ENCODE assay signal across 8 mouse cellular contexts in genomic region chr7:17056601-17057523, GRCm38 (mm10). TPM values are rescaled to one million over a fixed set of nuclear protein-coding genes. Genes with fewer than 3 reads are reported as not detected.
DNase-seq lines count a peak whose midpoint lies in the region; ATAC-seq and TF ChIP-seq lines count a peak whose summit lies in the region.

No protein-coding gene starts in this region.

- TF ChIP-seq EP300 in heart, adult 2 months (IDR thresholded peaks at IDR 0.05; ENCODE audit: insufficient read depth, low read depth, low read length): no peak

- peak overlapping the region; percentile 59 for H3K4me3 ChIP-seq in left cerebral cortex, adult 2 months
- H3K4me3 ChIP-seq in heart, adult 2 months: peak overlapping the region; percentile 64
- H3K4me3 ChIP-seq in kidney, embryonic 16.5 days (ENCODE audit: low read length): peak overlapping the region; percentile 63
- H3K4me3 ChIP-seq in lung, embryonic 16.5 days (ENCODE audit: low read length): peak overlapping the region; percentile 61
- peak overlapping the region; percentile 58 for H3K4me3 ChIP-seq in stomach, embryonic 15.5 days (replicated peaks)

- WGBS in heart, adult 2 months: 45% methylated on average over 14 of the region's 14 CpGs
- WGBS in kidney, embryonic 16.5 days: 29% methylated on average over 14 of the region's 14 CpGs
- 13% methylated on average over 14 of the region's 14 CpGs for WGBS in lung, embryonic 16.5 days
- WGBS in stomach, embryonic 15.5 days: 15% methylated on average over 14 of the region's 14 CpGs

- no peaks in the 10 kb centered on the region; the same call in 1 of the 2 replicates for H3K36me3 ChIP-seq in heart, adult 2 months (ENCODE audit: control insufficient read depth, insufficient read depth, low read length)
- H3K36me3 ChIP-seq in kidney, embryonic 16.5 days (ENCODE audit: insufficient read depth, low read length): peaks cover 16% of the 10 kb centered on the region
- peaks cover 27% of the 10 kb centered on the region for H3K36me3 ChIP-seq in lung, embryonic 16.5 days (ENCODE audit: control insufficient read depth, insufficient read depth, low read length)
- H3K36me3 ChIP-seq in stomach, embryonic 15.5 days: peaks cover 19% of the 10 kb centered on the region

- TF ChIP-seq POLR2A in heart, adult 2 months (IDR thresholded peaks at IDR 0.05; ENCODE audit: insufficient read depth, low read depth, low read length): no peak

- H3K27ac ChIP-seq in left cerebral cortex, adult 2 months: peak overlapping the region; percentile 94
- H3K27ac ChIP-seq in heart, adult 2 months: peak overlapping the region; percentile 86
- peak overlapping the region; percentile 97 for H3K27ac ChIP-seq in kidney, embryonic 16.5 days (ENCODE audit: low read length)
- H3K27ac ChIP-seq in lung, embryonic 16.5 days (ENCODE audit: low read length): peak overlapping the region; percentile 99
- H3K27ac ChIP-seq in stomach, embryonic 15.5 days: peak overlapping the region; percentile 99

- intact Hi-C loops in left cerebral cortex, adult 2 months (cut with DNase I): loop anchor here (2.0 kb wide), 1 partner anchor 30 kb away; the partner anchor contains the start of gene Ppp5c
- intact Hi-C loops in heart, adult 2 months (cut with DNase I): loop anchor here (2.0 to 10.0 kb wide), 2 partner anchors 30 to 652 kb away; partner anchors contain the start of genes Ppp5c and Zc3h4

- H3K9ac ChIP-seq in heart, adult 2 months (ENCODE audit: low read depth, low read length): peak overlapping the region; percentile 53
- H3K9ac ChIP-seq in kidney, embryonic 16.5 days (replicated peaks; ENCODE audit: low read length): peak overlapping the region; percentile 77
- peak overlapping the region; percentile 76 for H3K9ac ChIP-seq in lung, embryonic 16.5 days (ENCODE audit: low read length)
- peak overlapping the region; percentile 56; the same call in 1 of the 2 replicates for H3K9ac ChIP-seq in stomach, embryonic 15.5 days

- peak; percentile 18; the same call in 1 of the 2 replicates for ATAC-seq in kidney, embryonic 16.5 days (ENCODE audit: low FRiP score, low TSS enrichment)
- peak; percentile 11 for ATAC-seq in lung, embryonic 16.5 days (ENCODE audit: low read depth)
- ATAC-seq in stomach, embryonic 15.5 days (ENCODE audit: insufficient read depth, low FRiP score, low read depth): peak; percentile 8; the same call in 1 of the 2 replicates

- H3K9me3 ChIP-seq in kidney, embryonic 16.5 days (ENCODE audit: low read length): peaks cover 3% of the 10 kb centered on the region; the same call in 1 of the 2 replicates
- H3K9me3 ChIP-seq in lung, embryonic 16.5 days (ENCODE audit: control insufficient read depth, low read length): no peaks in the 10 kb centered on the region
- H3K9me3 ChIP-seq in stomach, embryonic 15.5 days: no peaks in the 10 kb centered on the region

- H3K4me1 ChIP-seq in heart, adult 2 months (ENCODE audit: control insufficient read depth, insufficient read depth, low read length): peaks cover 22% of the 10 kb centered on the region
- peaks cover 54% of the 10 kb centered on the region for H3K4me1 ChIP-seq in kidney, embryonic 16.5 days (ENCODE audit: insufficient read depth, low read length)
- H3K4me1 ChIP-seq in lung, embryonic 16.5 days (replicated peaks; ENCODE audit: control insufficient read depth, insufficient read depth, low read length): peaks cover 35% of the 10 kb centered on the region
- peaks cover 35% of the 10 kb centered on the region for H3K4me1 ChIP-seq in stomach, embryonic 15.5 days

- TF ChIP-seq CTCF in left cerebral cortex, adult 2 months (IDR thresholded peaks at IDR 0.05): no peak
- TF ChIP-seq CTCF in heart, adult 2 months (IDR thresholded peaks at IDR 0.05): no peak

- DNase-seq in left cerebral cortex, adult 2 months (ENCODE audit: extremely low spot score in 1 of 2, low spot score in 2 of 2): peak; percentile 41 to 45
- DNase-seq in left cerebral cortex, adult 9 months (ENCODE audit: low spot score in 2 of 2): no peak
- peak; percentile 67 for DNase-seq in c-Kit-negative CD71-positive TER-119-positive erythroid progenitor cells, embryonic 14.5 days (ENCODE audit: low read depth, low spot score)
- DNase-seq in heart, adult 2 months: peak in 1 of 2 experiments; percentile 1
- no peak for DNase-seq in B cell, adult 2 months

- H3K27me3 ChIP-seq in heart, adult 2 months (ENCODE audit: control insufficient read depth, insufficient read depth, low read length): no peaks in the 10 kb centered on the region
- H3K27me3 ChIP-seq in kidney, embryonic 16.5 days (ENCODE audit: insufficient read depth, low read length): no peaks in the 10 kb centered on the region
- no peaks in the 10 kb centered on the region for H3K27me3 ChIP-seq in lung, embryonic 16.5 days (ENCODE audit: control insufficient read depth, insufficient read depth, low read depth, low read length)
- no peaks in the 10 kb centered on the region for H3K27me3 ChIP-seq in stomach, embryonic 15.5 days (replicated peaks)

- no peaks in the 10 kb centered on the region for H3K79me2 ChIP-seq in heart, adult 2 months (replicated peaks; ENCODE audit: control insufficient read depth, insufficient read depth, low read length)

- H3K4me2 ChIP-seq in kidney, embryonic 16.5 days (replicated peaks; ENCODE audit: low read depth, low read length): peak overlapping the region; percentile 89
- peak overlapping the region; percentile 75 for H3K4me2 ChIP-seq in lung, embryonic 16.5 days (ENCODE audit: low read depth, low read length)
- peak overlapping the region; percentile 92 for H3K4me2 ChIP-seq in stomach, embryonic 15.5 days

RNA-seq across cellular contexts. Expression of gene Hif3a, which starts 5.4 kb away (rescaled TPM):
- total RNA-seq in left cerebral cortex, adult 2 months (2021): 10 to 100 TPM; 12.1 to 12.8 TPM
- 1 to 10 TPM; 1.9 to 3.0 TPM for total RNA-seq in heart, adult 2 months (2021)
- polyA plus RNA-seq in heart, adult 2 months (2012; rRNA removed): 1.6 and 2.5 TPM in 2 replicates
- polyA plus RNA-seq in kidney, embryonic 16.5 days (2015; fragmentation: Nextera tagmentation; extraction: Ambion mirVana): 25.2 and 26.1 TPM in 2 replicates
- polyA plus RNA-seq in lung, embryonic 16.5 days (2015; fragmentation: Nextera tagmentation; extraction: Ambion mirVana): 56.0 and 57.0 TPM in 2 replicates
- 47.3 and 54.9 TPM in 2 replicates for polyA plus RNA-seq in stomach, embryonic 15.5 days (2015; fragmentation: Nextera tagmentation; extraction: Ambion mirVana)

RNA-seq across cellular contexts. Expression of gene Psg16, which starts 17.0 kb away (rescaled TPM):
- total RNA-seq in left cerebral cortex, adult 2 months (2021): 1 to 10 TPM; 3.6 to 5.6 TPM
- total RNA-seq in heart, adult 2 months (2021): under 1 TPM; 0.10 to 0.16 TPM
- 0.06 TPM in 1 of 2 replicates, not detected in the other for polyA plus RNA-seq in heart, adult 2 months (2012; rRNA removed)
- 0.19 TPM in 2 replicates for polyA plus RNA-seq in kidney, embryonic 16.5 days (2015; fragmentation: Nextera tagmentation; extraction: Ambion mirVana)
- polyA plus RNA-seq in lung, embryonic 16.5 days (2015; fragmentation: Nextera tagmentation; extraction: Ambion mirVana): 0.28 and 0.50 TPM in 2 replicates
- 0.30 and 0.63 TPM in 2 replicates for polyA plus RNA-seq in stomach, embryonic 15.5 days (2015; fragmentation: Nextera tagmentation; extraction: Ambion mirVana)

RNA-seq across cellular contexts. Expression of gene Ppp5c, which starts 29.1 kb away (rescaled TPM):
- 100 to 1,000 TPM; 163 to 168 TPM for total RNA-seq in left cerebral cortex, adult 2 months (2021)
- 100 to 1,000 TPM in 1 of 2 experiments, 10 to 100 TPM in 1; 89.0 to 104 TPM for total RNA-seq in heart, adult 2 months (2021)
- polyA plus RNA-seq in heart, adult 2 months (2012; rRNA removed): 157 and 163 TPM in 2 replicates
- 122 and 125 TPM in 2 replicates for polyA plus RNA-seq in kidney, embryonic 16.5 days (2015; fragmentation: Nextera tagmentation; extraction: Ambion mirVana)
- polyA plus RNA-seq in lung, embryonic 16.5 days (2015; fragmentation: Nextera tagmentation; extraction: Ambion mirVana): 104 and 105 TPM in 2 replicates
- polyA plus RNA-seq in stomach, embryonic 15.5 days (2015; fragmentation: Nextera tagmentation; extraction: Ambion mirVana): 92.9 and 95.7 TPM in 2 replicates

Comparison
In these comparisons a context has a peak if more than half of its experiments do, and no peak if none do; other contexts are left out.
1. DNase-seq: peak in left cerebral cortex, adult 2 months (2 of 2) and c-Kit-negative CD71-positive TER-119-positive erythroid progenitor cells, embryonic 14.5 days (single experiment); none in left cerebral cortex, adult 9 months (0 of 2) and B cell, adult 2 months (0 of 2).
2. Peak in every context shown above with its lines, with median percentiles within 50 percentile points of each other: H3K27ac ChIP-seq, H3K4me3 ChIP-seq, H3K9ac ChIP-seq, ATAC-seq and H3K4me2 ChIP-seq.